Mouse (Mus musculus) neural tube, embryonic 15.5 days (tissue): ENCODE measurements around the gene Myf5. TPM values are rescaled to one million over a fixed set of nuclear protein-coding genes. Genes with fewer than 3 reads are reported as not detected.

ENCODE experiments used
- microRNA-seq: library from miRNA; unstranded; fragments of <30 nt; microRNA quantifications from one replicate; pipeline ENCODE4, GENCODE M21; 2017
- polyA plus RNA-seq: library from polyadenylated mRNA; unstranded; fragments of >200 nt; fragmentation: Nextera tagmentation; extraction: Ambion mirVana; gene quantifications from 2 replicates; pipeline ENCODE4 v1.2.1, GENCODE M21; 2015

Gene Myf5
- polyA plus RNA-seq, 1 experiment from 2014 or later = 1.1 TPM

Small RNAs within 50 kb of the gene (microRNA-seq; reads per million reads assigned to microRNA genes)
- not detected for gene Gm44403

Other genes with a start within 250 kb of the Myf5 start
- 34.5 and 40.3 TPM in 2 replicates for gene Lin7a, start 214.4 kb downstream of the Myf5 start, polyA plus RNA-seq
- 0.75 and 0.84 TPM in 2 replicates for gene Myf6, start 8.6 kb upstream of the Myf5 start, polyA plus RNA-seq
- 0.15 and 0.27 TPM in 2 replicates for gene Ptprq, start 233.9 kb upstream of the Myf5 start, polyA plus RNA-seq